8 mouse cellular contexts compared by ENCODE assay signal in the genomic region with DNA sequence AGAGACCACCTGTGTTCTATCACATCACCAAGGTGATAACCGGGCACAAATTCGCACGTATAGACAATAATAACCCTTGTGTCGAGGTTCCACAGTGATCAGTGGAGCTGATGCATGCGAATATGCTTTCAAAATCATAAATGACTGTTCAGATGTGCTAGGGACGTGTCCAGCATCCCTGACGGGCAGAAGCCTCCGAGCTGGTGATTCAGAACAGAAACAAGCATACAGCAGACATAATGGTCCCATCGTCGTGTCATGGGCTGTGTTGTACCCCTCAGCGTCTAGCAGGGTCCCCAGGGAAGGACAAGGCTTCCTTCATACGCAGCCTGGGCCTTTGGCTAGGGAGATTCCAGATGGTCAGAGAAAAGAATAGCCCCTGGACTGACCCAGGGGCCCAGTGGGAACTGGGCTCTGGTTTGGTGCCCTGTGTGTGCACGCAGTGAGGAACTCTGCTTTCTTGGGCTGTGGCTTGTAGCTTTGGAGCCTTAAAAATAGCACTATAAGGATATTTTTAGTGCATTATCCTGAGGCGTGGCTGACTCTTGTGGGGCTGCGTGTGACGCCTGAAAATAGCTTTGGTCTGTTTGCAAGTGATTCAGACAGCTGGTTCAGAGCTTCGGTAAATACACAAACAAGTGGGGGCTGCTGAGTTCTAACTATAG.
DNase-seq lines count a peak whose midpoint lies in the region; TF ChIP-seq lines count a peak whose summit lies in the region.

No protein-coding gene starts in this region.

- intact Hi-C loops in left cerebral cortex, postnatal 25 days (cut with DNase I) = loop anchor here (5.0 kb wide), 1 partner anchor 241 kb away; no protein-coding TSS in a partner anchor

- peak; percentile 8 to 13 for DNase-seq in layer of hippocampus, adult 2 months (ENCODE audit: low spot score in 2 of 2)
- no peak for DNase-seq in layer of hippocampus, adult 8-10 months (ENCODE audit: low spot score in 2 of 2)
- DNase-seq in heart, adult 9 months (ENCODE audit: low spot score in 2 of 2) = peak; percentile 83 to 91
- DNase-seq in left cerebral cortex, postnatal 25 days (ENCODE audit: low spot score in 2 of 2) = peak; percentile 14 to 26
- no peak for DNase-seq in cerebellum, postnatal 10 days
- DNase-seq in adrenal gland, adult (ENCODE audit: inconsistent age in 2 of 2, low spot score in 1 of 2) = no peak
- no peak for DNase-seq in spleen, adult 18-20 months

- peaks cover 25% of the 10 kb centered on the region for H3K4me1 ChIP-seq in brown adipose tissue, adult 24 weeks (ENCODE audit: control insufficient read depth, insufficient read depth, insufficient read length, low read length)

- TF ChIP-seq CTCF in layer of hippocampus, adult 2 months (conservative IDR thresholded peaks at IDR 0.05) = no peak

- peak overlapping the region; percentile 36; the same call in 1 of the 2 replicates for H3K27ac ChIP-seq in layer of hippocampus, adult 2 months
- H3K27ac ChIP-seq in brown adipose tissue, adult 24 weeks (replicated peaks; ENCODE audit: low read depth, low read length) = peak overlapping the region; percentile 81

- no peak overlapping the region for H3K4me3 ChIP-seq in layer of hippocampus, adult 2 months
- H3K4me3 ChIP-seq in brown adipose tissue, adult 24 weeks (ENCODE audit: insufficient read depth, low read depth, low read length) = no peak overlapping the region

Comparison
In these comparisons a context has a peak if more than half of its experiments do, and no peak if none do; other contexts are left out.
1. DNase-seq: peak in layer of hippocampus, adult 2 months (2 of 2), heart, adult 9 months (2 of 2) and left cerebral cortex, postnatal 25 days (2 of 2); none in layer of hippocampus, adult 8-10 months (0 of 2), cerebellum, postnatal 10 days (0 of 2), adrenal gland, adult (0 of 2) and spleen, adult 18-20 months (0 of 2).